Mouse (Mus musculus): ENCODE data around the gene Aldh9a1. TPM values are rescaled to one million over a fixed set of nuclear protein-coding genes. Genes with fewer than 3 reads are reported as not detected.

Aldh9a1 gene
- polyA plus RNA-seq, 1 experiment, result 171 TPM

GRCm38 (mm10) chr1:167384156-167384555 is 34.4 kb downstream of the Aldh9a1 start:
- H3K4me3 ChIP-seq (ENCODE audit: insufficient read depth, low read depth, low read length), result no peak overlapping the region
- no peaks in the 10 kb centered on the region for H3K27me3 ChIP-seq (replicated peaks; ENCODE audit: control insufficient read depth, insufficient read depth, low read length)
- peaks cover 20% of the 10 kb centered on the region; the same call in 1 of the 2 replicates for H3K4me1 ChIP-seq (ENCODE audit: control insufficient read depth, insufficient read depth, low read length)
- no peak overlapping the region for H3K27ac ChIP-seq (ENCODE audit: insufficient read depth, low read depth, low read length)
- no peak for TF ChIP-seq POLR2A (IDR thresholded peaks at IDR 0.05; ENCODE audit: low read depth, low read length)
- TF ChIP-seq CTCF (conservative IDR thresholded peaks at IDR 0.05; ENCODE audit: insufficient read depth, insufficient read length, low read depth, low read length), result no peak
- WGBS, result 58% methylated on average over 3 of the region's 3 CpGs
- no peaks in the 10 kb centered on the region for H3K36me3 ChIP-seq (ENCODE audit: control insufficient read depth, insufficient read depth, low read length)
- no peak for DNase-seq

GRCm38 (mm10) chr1:167385211-167385610 is 35.4 kb downstream of the Aldh9a1 start:
- Histone ChIP-seq H3K4me1 (ENCODE audit: control insufficient read depth, insufficient read depth, low read length) (peaks cover 20% of the 10 kb centered on the region), H3K27me3 (replicated peaks; ENCODE audit: control insufficient read depth, insufficient read depth, low read length) (no peaks in the 10 kb centered on the region), H3K4me3 (ENCODE audit: insufficient read depth, low read depth, low read length) (no peak overlapping the region), H3K36me3 (ENCODE audit: control insufficient read depth, insufficient read depth, low read length) (no peaks in the 10 kb centered on the region), H3K27ac (ENCODE audit: insufficient read depth, low read depth, low read length) (no peak overlapping the region)
- WGBS, result 90% methylated on average over 2 of the region's 2 CpGs
- DNase-seq, result no peak
- TF ChIP-seq CTCF (conservative IDR thresholded peaks at IDR 0.05; ENCODE audit: insufficient read depth, insufficient read length, low read depth, low read length) (no peak), POLR2A (IDR thresholded peaks at IDR 0.05; ENCODE audit: low read depth, low read length) (no peak)

- 74% methylated on average over 5 of the region's 5 CpGs for WGBS
- Histone ChIP-seq H3K4me1 (ENCODE audit: control insufficient read depth, insufficient read depth, low read length) (peaks cover 19% of the 10 kb centered on the region), H3K27ac (ENCODE audit: insufficient read depth, low read depth, low read length) (no peak overlapping the region), H3K36me3 (ENCODE audit: control insufficient read depth, insufficient read depth, low read length) (no peaks in the 10 kb centered on the region), H3K4me3 (ENCODE audit: insufficient read depth, low read depth, low read length) (no peak overlapping the region), H3K27me3 (replicated peaks; ENCODE audit: control insufficient read depth, insufficient read depth, low read length) (no peaks in the 10 kb centered on the region)
- TF ChIP-seq CTCF (conservative IDR thresholded peaks at IDR 0.05; ENCODE audit: insufficient read depth, insufficient read length, low read depth, low read length) (no peak), POLR2A (IDR thresholded peaks at IDR 0.05; ENCODE audit: low read depth, low read length) (no peak)
- DNase-seq, result no peak
Observed at GRCm38 (mm10) chr1:167385636-167386035, 35.8 kb downstream of the Aldh9a1 start.

- Histone ChIP-seq H3K4me1 (ENCODE audit: control insufficient read depth, insufficient read depth, low read length) (peaks cover 21% of the 10 kb centered on the region), H3K27me3 (replicated peaks; ENCODE audit: control insufficient read depth, insufficient read depth, low read length) (no peaks in the 10 kb centered on the region), H3K27ac (ENCODE audit: insufficient read depth, low read depth, low read length) (no peak overlapping the region), H3K4me3 (ENCODE audit: insufficient read depth, low read depth, low read length) (no peak overlapping the region), H3K36me3 (ENCODE audit: control insufficient read depth, insufficient read depth, low read length) (no peaks in the 10 kb centered on the region)
- DNase-seq, result no peak
- WGBS, result 68% methylated on average over 1 of the region's 2 CpGs
- TF ChIP-seq CTCF (conservative IDR thresholded peaks at IDR 0.05; ENCODE audit: insufficient read depth, insufficient read length, low read depth, low read length) (no peak), POLR2A (IDR thresholded peaks at IDR 0.05; ENCODE audit: low read depth, low read length) (no peak)
Observed at GRCm38 (mm10) chr1:167386466-167386865, 36.7 kb downstream of the Aldh9a1 start.

GRCm38 (mm10) chr1:167387310-167387709 is 37.5 kb downstream of the Aldh9a1 start:
- TF ChIP-seq CTCF (conservative IDR thresholded peaks at IDR 0.05; ENCODE audit: insufficient read depth, insufficient read length, low read depth, low read length) (no peak), POLR2A (IDR thresholded peaks at IDR 0.05; ENCODE audit: low read depth, low read length) (no peak)
- WGBS, result 28% methylated on average over 2 of the region's 2 CpGs
- Histone ChIP-seq H3K4me3 (ENCODE audit: insufficient read depth, low read depth, low read length) (no peak overlapping the region), H3K27me3 (replicated peaks; ENCODE audit: control insufficient read depth, insufficient read depth, low read length) (no peaks in the 10 kb centered on the region), H3K4me1 (ENCODE audit: control insufficient read depth, insufficient read depth, low read length) (peaks cover 17% of the 10 kb centered on the region), H3K36me3 (ENCODE audit: control insufficient read depth, insufficient read depth, low read length) (no peaks in the 10 kb centered on the region), H3K27ac (ENCODE audit: insufficient read depth, low read depth, low read length) (no peak overlapping the region)
- DNase-seq, result peak; percentile 74

GRCm38 (mm10) chr1:167387796-167388195 is 38.0 kb downstream of the Aldh9a1 start:
- H3K36me3 ChIP-seq (ENCODE audit: control insufficient read depth, insufficient read depth, low read length), result no peaks in the 10 kb centered on the region
- H3K4me1 ChIP-seq (ENCODE audit: control insufficient read depth, insufficient read depth, low read length), result peaks cover 17% of the 10 kb centered on the region
- DNase-seq, result no peak
- H3K27me3 ChIP-seq (replicated peaks; ENCODE audit: control insufficient read depth, insufficient read depth, low read length), result no peaks in the 10 kb centered on the region
- no peak overlapping the region for H3K27ac ChIP-seq (ENCODE audit: insufficient read depth, low read depth, low read length)
- WGBS, result 78% methylated on average over 3 of the region's 3 CpGs
- no peak overlapping the region for H3K4me3 ChIP-seq (ENCODE audit: insufficient read depth, low read depth, low read length)
- TF ChIP-seq CTCF (conservative IDR thresholded peaks at IDR 0.05; ENCODE audit: insufficient read depth, insufficient read length, low read depth, low read length) (no peak), POLR2A (IDR thresholded peaks at IDR 0.05; ENCODE audit: low read depth, low read length) (no peak)

- 90% methylated on average over 6 of the region's 6 CpGs for WGBS
- H3K27ac ChIP-seq (ENCODE audit: insufficient read depth, low read depth, low read length), result no peak overlapping the region
- no peaks in the 10 kb centered on the region for H3K27me3 ChIP-seq (replicated peaks; ENCODE audit: control insufficient read depth, insufficient read depth, low read length)
- H3K4me3 ChIP-seq (ENCODE audit: insufficient read depth, low read depth, low read length), result no peak overlapping the region
- H3K4me1 ChIP-seq (ENCODE audit: control insufficient read depth, insufficient read depth, low read length), result peaks cover 17% of the 10 kb centered on the region
- no peak for DNase-seq
- TF ChIP-seq POLR2A (IDR thresholded peaks at IDR 0.05; ENCODE audit: low read depth, low read length) (no peak), CTCF (conservative IDR thresholded peaks at IDR 0.05; ENCODE audit: insufficient read depth, insufficient read length, low read depth, low read length) (no peak)
- H3K36me3 ChIP-seq (ENCODE audit: control insufficient read depth, insufficient read depth, low read length), result no peaks in the 10 kb centered on the region
Observed at GRCm38 (mm10) chr1:167388571-167388970, 38.8 kb downstream of the Aldh9a1 start.

Data from kidney, adult 2 months (tissue).